Mouse (Mus musculus): ENCODE measurements around the gene Sectm1b.

DNA sequence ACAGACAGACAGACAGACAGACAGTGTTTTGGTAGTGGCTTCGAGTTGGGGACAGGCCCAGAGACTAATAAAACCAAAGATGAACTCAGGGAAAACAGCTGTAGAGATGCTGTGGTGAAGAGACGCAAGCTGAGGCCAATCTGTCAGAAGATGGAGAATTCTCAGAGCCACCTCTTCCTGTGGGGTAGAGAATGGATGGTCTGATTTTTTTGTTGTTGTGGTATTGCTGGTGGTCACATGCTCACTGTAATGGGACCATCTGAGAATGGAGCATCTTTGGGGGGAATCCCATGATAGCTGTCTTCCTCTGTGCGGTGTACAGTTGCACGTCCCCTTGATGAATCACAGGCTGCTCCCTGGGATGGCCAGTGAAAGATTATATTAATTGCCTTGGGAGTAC is 20.9 kb downstream of the Sectm1b start:
- TF ChIP-seq CTCF (IDR thresholded peaks at IDR 0.05; ENCODE audit: low read depth): no peak
- TF ChIP-seq EP300 (optimal IDR thresholded peaks at IDR 0.05): no peak

Measured in stomach, postnatal 0 days (tissue).